Comparison of ENCODE assay signal across 11 mouse cellular contexts in genomic region chr1:180623911-180624310, GRCm38 (mm10). TPM values are rescaled to one million over a fixed set of nuclear protein-coding genes. Genes with fewer than 3 reads are reported as not detected.
DNase-seq lines count a peak whose midpoint lies in the region; ATAC-seq and TF ChIP-seq lines count a peak whose summit lies in the region.
"Had no signal": no experiment of that assay in that cellular context is flagged by ENCODE, and none has a peak within 500 bp of the region (broad histone marks: within the 10 kb centered on the region; RNA-seq: fewer than 3 reads in every experiment).

No protein-coding gene starts in this region.

- no peak overlapping the region for H3K4me2 ChIP-seq in lung, postnatal 0 days (replicated peaks; ENCODE audit: low read depth, low read length)
- no peak overlapping the region for H3K4me2 ChIP-seq in liver, embryonic 14.5 days (ENCODE audit: low read depth)
- H3K4me2 ChIP-seq in hindbrain, embryonic 13.5 days = no peak overlapping the region
- H3K4me2 ChIP-seq: embryonic facial prominence, embryonic 12.5 days; heart, embryonic 12.5 days; intestine, embryonic 15.5 days had no signal

- no peak for DNase-seq in heart, adult 2 months
- no peak for DNase-seq in heart, embryonic 10.5 days (ENCODE audit: low spot score)
- DNase-seq in lung, postnatal 0 days (ENCODE audit: low spot score) = no peak
- DNase-seq in lung, postnatal 25 days (ENCODE audit: low spot score) = no peak
- DNase-seq in G1E (ENCODE audit: low spot score) = no peak
- DNase-seq in liver, embryonic 14.5 days (ENCODE audit: low read depth in 3 of 3, low spot score in 3 of 3) = no peak
- no peak for DNase-seq in layer of hippocampus, adult 18-20 months (ENCODE audit: low spot score in 2 of 2)

- H3K4me3 ChIP-seq in heart, adult 2 months = no peak overlapping the region
- no peak overlapping the region for H3K4me3 ChIP-seq in heart, embryonic 10.5 days
- H3K4me3 ChIP-seq in lung, postnatal 0 days (ENCODE audit: low read depth, low read length) = no peak overlapping the region
- no peak overlapping the region for H3K4me3 ChIP-seq in G1E (ENCODE audit: low read depth, low read length)
- H3K4me3 ChIP-seq in liver, embryonic 14.5 days (ENCODE audit: insufficient read depth in 1 of 2, low read depth in 2 of 2, low read length in 2 of 2) = no peak overlapping the region
- no peak overlapping the region for H3K4me3 ChIP-seq in hindbrain, embryonic 13.5 days
- H3K4me3 ChIP-seq: embryonic facial prominence, embryonic 12.5 days; heart, embryonic 12.5 days; intestine, embryonic 15.5 days had no signal

- ATAC-seq in lung, postnatal 0 days = no peak
- ATAC-seq in G1E (ENCODE audit: extremely low read depth, insufficient number of reproducible peaks, low FRiP score, poor library complexity, severe bottlenecking) = no peak
- no peak for ATAC-seq in liver, embryonic 14.5 days (ENCODE audit: insufficient read depth)
- no peak for ATAC-seq in hindbrain, embryonic 13.5 days (ENCODE audit: low FRiP score)
- ATAC-seq: intestine, embryonic 15.5 days had no signal

- no peaks in the 10 kb centered on the region for H3K79me2 ChIP-seq in heart, adult 2 months (replicated peaks; ENCODE audit: control insufficient read depth, insufficient read depth, low read length)

- H3K36me3 ChIP-seq in heart, adult 2 months (ENCODE audit: control insufficient read depth, insufficient read depth, low read length) = no peaks in the 10 kb centered on the region
- H3K36me3 ChIP-seq in heart, embryonic 10.5 days = no peaks in the 10 kb centered on the region
- H3K36me3 ChIP-seq in lung, postnatal 0 days (ENCODE audit: insufficient read depth, low read length) = no peaks in the 10 kb centered on the region
- no peaks in the 10 kb centered on the region for H3K36me3 ChIP-seq in G1E (replicated peaks)
- H3K36me3 ChIP-seq in liver, embryonic 14.5 days (replicated peaks; ENCODE audit: control insufficient read depth, insufficient read depth, low read depth) = no peaks in the 10 kb centered on the region
- no peaks in the 10 kb centered on the region for H3K36me3 ChIP-seq in hindbrain, embryonic 13.5 days
- H3K36me3 ChIP-seq: embryonic facial prominence, embryonic 12.5 days; heart, embryonic 12.5 days; intestine, embryonic 15.5 days had no signal

- intact Hi-C loops in heart, adult 2 months (cut with DNase I) = loop anchor here (2.0 kb wide), 1 partner anchor 19 kb away; no protein-coding TSS in a partner anchor

- H3K9me3 ChIP-seq in heart, embryonic 10.5 days = peaks cover 4% of the 10 kb centered on the region; the same call in 1 of the 2 replicates
- H3K9me3 ChIP-seq in lung, postnatal 0 days (ENCODE audit: low read length) = no peaks in the 10 kb centered on the region
- peaks cover 5% of the 10 kb centered on the region; the same call in 1 of the 2 replicates for H3K9me3 ChIP-seq in G1E (replicated peaks)
- H3K9me3 ChIP-seq in liver, embryonic 14.5 days (ENCODE audit: control insufficient read depth, low read length) = peaks cover 3% of the 10 kb centered on the region
- no peaks in the 10 kb centered on the region for H3K9me3 ChIP-seq in hindbrain, embryonic 13.5 days
- H3K9me3 ChIP-seq: intestine, embryonic 15.5 days had no signal

- no peaks in the 10 kb centered on the region for H3K27me3 ChIP-seq in heart, adult 2 months (ENCODE audit: control insufficient read depth, insufficient read depth, low read length)
- no peaks in the 10 kb centered on the region for H3K27me3 ChIP-seq in heart, embryonic 10.5 days (ENCODE audit: insufficient read depth, poor library complexity, severe bottlenecking)
- no peaks in the 10 kb centered on the region for H3K27me3 ChIP-seq in lung, postnatal 0 days (replicated peaks; ENCODE audit: insufficient read depth, low read length)
- H3K27me3 ChIP-seq in G1E (ENCODE audit: insufficient read depth, low read length) = 0 out of 2 replicates have a peak, but pooled peaks cover 4% of the 10 kb centered on the region
- H3K27me3 ChIP-seq in liver, embryonic 14.5 days (ENCODE audit: control insufficient read depth, insufficient read depth, low read length) = no peaks in the 10 kb centered on the region
- H3K27me3 ChIP-seq in hindbrain, embryonic 13.5 days = no peaks in the 10 kb centered on the region
- H3K27me3 ChIP-seq: embryonic facial prominence, embryonic 12.5 days; heart, embryonic 12.5 days; intestine, embryonic 15.5 days had no signal

- TF ChIP-seq EP300 in heart, adult 2 months (IDR thresholded peaks at IDR 0.05; ENCODE audit: insufficient read depth, low read depth, low read length) = no peak
- no peak for TF ChIP-seq EP300 in lung, postnatal 0 days (IDR thresholded peaks at IDR 0.05)
- no peak for TF ChIP-seq EP300 in liver, embryonic 14.5 days (IDR thresholded peaks at IDR 0.05; ENCODE audit: low read depth)

- peaks cover 2% of the 10 kb centered on the region; the same call in 1 of the 2 replicates for H3K4me1 ChIP-seq in heart, adult 2 months (ENCODE audit: control insufficient read depth, insufficient read depth, low read length)
- no peaks in the 10 kb centered on the region for H3K4me1 ChIP-seq in heart, embryonic 10.5 days
- no peaks in the 10 kb centered on the region for H3K4me1 ChIP-seq in lung, postnatal 0 days (ENCODE audit: insufficient read depth, low read depth, low read length)
- no peaks in the 10 kb centered on the region for H3K4me1 ChIP-seq in G1E (ENCODE audit: insufficient read depth, low read depth, low read length)
- no peaks in the 10 kb centered on the region for H3K4me1 ChIP-seq in liver, embryonic 14.5 days (replicated peaks; ENCODE audit: control insufficient read depth in 2 of 2, insufficient read depth in 2 of 2, low read length in 1 of 2)
- no peaks in the 10 kb centered on the region for H3K4me1 ChIP-seq in hindbrain, embryonic 13.5 days (replicated peaks)
- H3K4me1 ChIP-seq: embryonic facial prominence, embryonic 12.5 days; intestine, embryonic 15.5 days had no signal

- TF ChIP-seq CTCF in heart, adult 2 months (IDR thresholded peaks at IDR 0.05) = peak; percentile 53
- TF ChIP-seq CTCF in lung, postnatal 0 days (IDR thresholded peaks at IDR 0.05) = peak; percentile 53
- TF ChIP-seq CTCF in G1E (IDR thresholded peaks at IDR 0.05; ENCODE audit: low read depth, low read length) = peak; percentile 64
- TF ChIP-seq CTCF in liver, embryonic 14.5 days (IDR thresholded peaks at IDR 0.05; ENCODE audit: low read depth) = peak; percentile 74

- no peak for TF ChIP-seq POLR2A in heart, adult 2 months (IDR thresholded peaks at IDR 0.05; ENCODE audit: insufficient read depth, low read depth, low read length)

- H3K9ac ChIP-seq in heart, adult 2 months (ENCODE audit: low read depth, low read length) = no peak overlapping the region
- no peak overlapping the region for H3K9ac ChIP-seq in lung, postnatal 0 days (replicated peaks; ENCODE audit: low read depth)
- no peak overlapping the region for H3K9ac ChIP-seq in liver, embryonic 14.5 days (replicated peaks)
- H3K9ac ChIP-seq in hindbrain, embryonic 13.5 days = no peak overlapping the region
- H3K9ac ChIP-seq: embryonic facial prominence, embryonic 12.5 days; heart, embryonic 12.5 days; intestine, embryonic 15.5 days had no signal

- 95% methylated on average over 2 of the region's 2 CpGs for WGBS in heart, adult 2 months
- 95% methylated on average over 2 of the region's 2 CpGs for WGBS in heart, embryonic 10.5 days
- WGBS in lung, postnatal 0 days = 92% methylated on average over 2 of the region's 2 CpGs
- 61% methylated on average over 2 of the region's 2 CpGs for WGBS in liver, embryonic 14.5 days (ENCODE audit: insufficient replicate concordance)
- 94% methylated on average over 2 of the region's 2 CpGs for WGBS in hindbrain, embryonic 13.5 days

- no peak overlapping the region for H3K27ac ChIP-seq in heart, adult 2 months
- H3K27ac ChIP-seq in heart, embryonic 10.5 days = no peak overlapping the region
- H3K27ac ChIP-seq in lung, postnatal 0 days (ENCODE audit: low read length) = no peak overlapping the region
- H3K27ac ChIP-seq in liver, embryonic 14.5 days = no peak overlapping the region
- H3K27ac ChIP-seq in hindbrain, embryonic 13.5 days = no peak overlapping the region
- H3K27ac ChIP-seq: embryonic facial prominence, embryonic 12.5 days; intestine, embryonic 15.5 days had no signal

RNA-seq across cellular contexts. Expression of gene Lin9, which starts 17.0 kb away (rescaled TPM):
- 1 to 10 TPM; 2.2 to 2.4 TPM for total RNA-seq in heart, adult 2 months (2021)
- polyA plus RNA-seq in heart, adult 2 months (2012; rRNA removed) = 1.5 and 2.6 TPM in 2 replicates
- 15.9 and 19.1 TPM in 2 replicates for polyA plus RNA-seq in heart, embryonic 10.5 days (2016; fragmentation: Nextera tagmentation; extraction: Ambion mirVana)
- 5.6 TPM in 2 replicates for polyA plus RNA-seq in lung, postnatal 0 days (2015; fragmentation: Nextera tagmentation; extraction: Ambion mirVana)
- 37.2 and 38.6 TPM in 2 replicates for total RNA-seq in G1E (2014; fragmentation: Nextera tagmentation)
- 33.6 and 37.3 TPM in 2 replicates for total RNA-seq in G1E (2017)
- polyA plus RNA-seq in G1E (2012) = 0.51 and 0.77 TPM in 2 replicates
- 5.4 and 5.8 TPM in 2 replicates for polyA plus RNA-seq in liver, embryonic 14.5 days (2012; rRNA removed)
- polyA plus RNA-seq in liver, embryonic 14.5 days (2014; fragmentation: Nextera tagmentation; extraction: Ambion mirVana) = 11.2 and 11.4 TPM in 2 replicates
- 1 to 10 TPM; 3.6 to 4.3 TPM for total RNA-seq in layer of hippocampus, adult 18-20 months (2021)
- polyA plus RNA-seq in hindbrain, embryonic 13.5 days (2015; fragmentation: Nextera tagmentation; extraction: Ambion mirVana) = 12.2 and 13.8 TPM in 2 replicates

RNA-seq across cellular contexts. Expression of gene Parp1, which starts 55.2 kb away (rescaled TPM):
- total RNA-seq in heart, adult 2 months (2021) = 10 to 100 TPM; 56.9 to 60.2 TPM
- polyA plus RNA-seq in heart, adult 2 months (2012; rRNA removed) = 19.5 and 31.9 TPM in 2 replicates
- polyA plus RNA-seq in heart, embryonic 10.5 days (2016; fragmentation: Nextera tagmentation; extraction: Ambion mirVana) = 152 and 186 TPM in 2 replicates
- 21.0 and 23.1 TPM in 2 replicates for polyA plus RNA-seq in lung, postnatal 0 days (2015; fragmentation: Nextera tagmentation; extraction: Ambion mirVana)
- total RNA-seq in G1E (2014; fragmentation: Nextera tagmentation) = 75.5 and 91.1 TPM in 2 replicates
- total RNA-seq in G1E (2017) = 165 and 168 TPM in 2 replicates
- 127 and 142 TPM in 2 replicates for polyA plus RNA-seq in G1E (2012)
- 29.6 and 47.3 TPM in 2 replicates for polyA plus RNA-seq in liver, embryonic 14.5 days (2012; rRNA removed)
- polyA plus RNA-seq in liver, embryonic 14.5 days (2014; fragmentation: Nextera tagmentation; extraction: Ambion mirVana) = 47.7 and 54.9 TPM in 2 replicates
- total RNA-seq in layer of hippocampus, adult 18-20 months (2021) = 100 to 1,000 TPM; 123 to 129 TPM
- 113 and 120 TPM in 2 replicates for polyA plus RNA-seq in hindbrain, embryonic 13.5 days (2015; fragmentation: Nextera tagmentation; extraction: Ambion mirVana)
